Mouse (Mus musculus) bone marrow, adult 2 months (tissue): ENCODE results near the gene Fgf11.

Source experiments
- CTCF ChIP-seq: fragments of 200-500 bp; IDR thresholded peaks from 2 replicates; pipeline ENCODE4 v1.5.1; 2011; ENCODE audit warnings: low read length, control low read depth; ENCODE audit not compliant: control insufficient read depth, insufficient read depth
- POLR2A ChIP-seq: fragments of 200-500 bp; IDR thresholded peaks from 2 replicates; pipeline ENCODE4 v1.6.1; 2011; ENCODE audit warnings: low read depth, mild to moderate bottlenecking, control low read depth, low read length, borderline replicate concordance; ENCODE audit not compliant: control insufficient read depth

GRCm38 (mm10) chr11:69791420-69791819 is 10.2 kb downstream of the Fgf11 start:
- TF ChIP-seq CTCF (no peak), POLR2A (no peak)
